11 mouse cellular contexts compared by ENCODE assay signal in genomic region chr9:79437636-79438035, GRCm38 (mm10).
"Had no signal": no experiment of that assay in that cellular context is flagged by ENCODE, and none has a peak within 500 bp of the region (broad histone marks: within the 10 kb centered on the region; RNA-seq: fewer than 3 reads in every experiment).

No protein-coding gene starts in this region.

- DNase-seq: lung, adult 2 months; lung, postnatal 14 days; lung, postnatal 36 days; retina, postnatal 1 day; right cerebral cortex, adult 18-20 months; right cerebral cortex, postnatal 25 days; right cerebral cortex, postnatal 4 days; spleen, adult 18-20 months; thymus, adult 18-20 months; thymus, postnatal 14 days; thymus, postnatal 36 days had no signal
